Mouse (Mus musculus): ENCODE measurements around the gene Man2a2. TPM values are rescaled to one million over a fixed set of nuclear protein-coding genes. Genes with fewer than 3 reads are reported as not detected.
A peak's percentile ranks its signal among the peaks of the same experiment; 100 is the strongest.

The Man2a2 gene
- total and polyA plus RNA-seq, 3 experiments = 55.7 to 75.8 (median 58.7) TPM

DNA sequence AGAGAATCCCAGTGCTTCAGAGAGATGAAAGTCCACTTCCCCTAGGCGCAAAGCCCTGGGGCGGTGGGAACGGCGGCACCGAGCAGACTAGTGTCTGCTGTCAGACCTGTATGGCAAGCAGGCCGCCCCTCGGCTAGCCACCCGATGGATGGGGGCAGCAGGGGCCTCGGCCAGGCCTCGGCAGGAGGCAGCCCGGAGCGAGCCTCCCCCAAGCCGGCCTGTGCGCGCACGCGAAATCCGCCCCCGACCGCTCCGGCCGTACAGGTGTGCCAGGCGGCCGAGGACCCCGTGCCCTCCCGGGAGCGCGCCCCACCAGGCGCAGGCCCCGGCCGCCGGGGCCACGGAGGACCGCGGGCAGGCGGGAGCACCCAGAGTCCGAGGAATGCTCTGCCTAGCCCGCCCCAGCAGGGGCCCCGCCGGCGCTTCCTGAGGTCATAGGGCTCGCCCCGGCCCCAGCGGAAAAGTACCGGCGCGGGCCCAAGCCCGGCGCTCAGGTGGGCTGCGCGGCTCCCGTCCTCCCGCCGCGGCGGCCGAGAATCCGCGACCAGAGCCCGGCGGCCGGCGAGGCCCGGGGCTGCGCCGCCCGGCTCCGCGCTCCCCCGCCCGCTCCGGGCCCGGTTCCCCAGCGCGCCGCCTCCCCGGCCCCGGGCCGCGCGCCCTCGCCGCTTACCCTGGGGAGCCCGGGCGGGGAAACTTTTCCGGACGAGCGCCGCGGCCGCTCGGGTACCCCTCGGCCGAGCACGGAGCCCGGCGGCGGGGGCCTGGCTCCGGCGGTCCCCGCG, 30.9 kb upstream of the Man2a2 start:
- peak; percentile 11; the same call in 1 of the 2 replicates for TF ChIP-seq CTCF (IDR thresholded peaks at IDR 0.05)
- TF ChIP-seq POLR2A (IDR thresholded peaks at IDR 0.05; ENCODE audit: insufficient read depth, low read depth, low read length) = no peak
- H3K36me3 ChIP-seq (ENCODE audit: control insufficient read depth, insufficient read depth, low read length) = no peaks in the 10 kb centered on the region; the same call in 1 of the 2 replicates
- H3K27ac ChIP-seq = peak overlapping the region; percentile 96
- DNase-seq = peak; percentile 76 to 77
- peaks cover 6% of the 10 kb centered on the region for H3K79me2 ChIP-seq (replicated peaks; ENCODE audit: control insufficient read depth, insufficient read depth, low read length)
- 2% methylated on average over 90 of the region's 102 CpGs for WGBS
- peak overlapping the region; percentile 96 for H3K4me3 ChIP-seq
- no peaks in the 10 kb centered on the region for H3K27me3 ChIP-seq (ENCODE audit: control insufficient read depth, insufficient read depth, low read length)
- H3K4me1 ChIP-seq (ENCODE audit: control insufficient read depth, insufficient read depth, low read length) = peaks cover 23% of the 10 kb centered on the region
- H3K9ac ChIP-seq (ENCODE audit: low read depth, low read length) = peak overlapping the region; percentile 90
- intact Hi-C loops (cut with DNase I) = loop anchor here (2.0 kb wide), 1 partner anchor 43 kb away; no protein-coding TSS in a partner anchor

- Histone ChIP-seq H3K4me1 (ENCODE audit: control insufficient read depth, insufficient read depth, low read length) (peaks cover 23% of the 10 kb centered on the region), H3K79me2 (replicated peaks; ENCODE audit: control insufficient read depth, insufficient read depth, low read length) (peaks cover 6% of the 10 kb centered on the region), H3K27me3 (ENCODE audit: control insufficient read depth, insufficient read depth, low read length) (no peaks in the 10 kb centered on the region), H3K4me3 (peak overlapping the region; percentile 96), H3K36me3 (ENCODE audit: control insufficient read depth, insufficient read depth, low read length) (no peaks in the 10 kb centered on the region; the same call in 1 of the 2 replicates), H3K9ac (ENCODE audit: low read depth, low read length) (peak overlapping the region; percentile 90), H3K27ac (peak overlapping the region; percentile 96)
- TF ChIP-seq EP300 (IDR thresholded peaks at IDR 0.05; ENCODE audit: insufficient read depth, low read depth, low read length) (no peak), POLR2A (IDR thresholded peaks at IDR 0.05; ENCODE audit: insufficient read depth, low read depth, low read length) (no peak), CTCF (IDR thresholded peaks at IDR 0.05) (no peak)
- no peak for DNase-seq
- intact Hi-C loops (cut with DNase I) = loop anchor here (2.0 kb wide), 1 partner anchor 44 kb away; no protein-coding TSS in a partner anchor
- WGBS = 11% methylated on average over 5 of the region's 5 CpGs
Observed at GRCm38 (mm10) chr7:80401041-80401859, 30.1 kb upstream of the Man2a2 start.

DNA sequence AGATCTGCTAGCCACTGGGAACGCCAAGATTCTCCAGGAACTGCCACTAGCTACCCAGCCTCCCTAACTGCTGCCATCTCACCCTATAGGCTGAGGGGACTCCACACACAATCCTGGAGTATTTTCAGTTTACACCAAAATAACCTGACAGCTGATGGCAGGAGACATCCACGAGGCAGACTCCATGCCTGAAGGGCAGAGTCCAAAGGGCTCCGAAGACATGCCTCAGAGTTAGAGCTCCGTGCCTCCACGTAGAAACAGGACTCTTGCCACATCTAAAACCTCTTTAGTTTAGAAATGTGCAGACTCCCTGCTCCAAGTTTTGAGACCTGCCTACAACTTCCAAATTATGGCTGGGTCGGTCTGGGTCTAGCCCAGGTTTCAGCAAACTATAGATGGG, 29.4 kb upstream of the Man2a2 start:
- Histone ChIP-seq H3K36me3 (ENCODE audit: control insufficient read depth, insufficient read depth, low read length) (no peaks in the 10 kb centered on the region; the same call in 1 of the 2 replicates), H3K79me2 (replicated peaks; ENCODE audit: control insufficient read depth, insufficient read depth, low read length) (peaks cover 6% of the 10 kb centered on the region), H3K9ac (ENCODE audit: low read depth, low read length) (peak overlapping the region; percentile 18; the same call in 1 of the 2 replicates), H3K4me1 (ENCODE audit: control insufficient read depth, insufficient read depth, low read length) (peaks cover 23% of the 10 kb centered on the region), H3K4me3 (peak overlapping the region; percentile 24; the same call in 1 of the 2 replicates), H3K27me3 (ENCODE audit: control insufficient read depth, insufficient read depth, low read length) (no peaks in the 10 kb centered on the region), H3K27ac (peak overlapping the region; percentile 24)
- WGBS = 36% methylated on average over 6 of the region's 6 CpGs
- no peak for DNase-seq
- TF ChIP-seq POLR2A (IDR thresholded peaks at IDR 0.05; ENCODE audit: insufficient read depth, low read depth, low read length) (no peak), CTCF (IDR thresholded peaks at IDR 0.05) (no peak), EP300 (IDR thresholded peaks at IDR 0.05; ENCODE audit: insufficient read depth, low read depth, low read length) (no peak)
- intact Hi-C loops (cut with DNase I) = loop anchor here (2.0 kb wide), 1 partner anchor 44 kb away; no protein-coding TSS in a partner anchor

DNA sequence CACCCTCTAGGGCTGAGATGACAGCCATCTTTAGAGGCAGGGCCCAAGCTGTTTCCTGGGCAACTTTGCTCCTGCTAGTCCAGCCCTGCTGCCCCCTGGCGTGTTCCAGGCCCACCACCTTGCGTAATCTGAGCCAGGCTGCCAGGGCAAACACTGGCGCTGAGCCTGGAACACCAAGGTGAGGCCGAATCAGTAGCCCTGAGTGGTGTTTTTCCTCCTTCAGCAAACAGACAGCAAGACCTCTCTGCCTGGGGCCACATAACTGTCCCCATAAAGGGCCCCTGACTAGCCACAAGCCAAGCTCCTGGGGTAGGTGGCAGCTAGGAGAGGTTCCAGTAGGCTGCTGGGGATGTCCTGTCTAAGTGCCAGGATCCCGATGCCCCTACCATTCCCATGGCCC, 28.9 kb upstream of the Man2a2 start:
- Histone ChIP-seq H3K4me3 (0 out of 2 replicates have a peak overlapping the region, but pooled peaks have one; percentile 24), H3K9ac (ENCODE audit: low read depth, low read length) (no peak overlapping the region), H3K4me1 (ENCODE audit: control insufficient read depth, insufficient read depth, low read length) (peaks cover 23% of the 10 kb centered on the region), H3K27me3 (ENCODE audit: control insufficient read depth, insufficient read depth, low read length) (no peaks in the 10 kb centered on the region), H3K36me3 (ENCODE audit: control insufficient read depth, insufficient read depth, low read length) (no peaks in the 10 kb centered on the region; the same call in 1 of the 2 replicates), H3K27ac (peak overlapping the region; percentile 24), H3K79me2 (replicated peaks; ENCODE audit: control insufficient read depth, insufficient read depth, low read length) (peaks cover 6% of the 10 kb centered on the region)
- peak; percentile 71 to 79 for DNase-seq
- 40% methylated on average over 5 of the region's 5 CpGs for WGBS
- intact Hi-C loops (cut with DNase I) = loop anchor here (2.0 kb wide), 1 partner anchor 45 kb away; no protein-coding TSS in a partner anchor
- TF ChIP-seq EP300 (IDR thresholded peaks at IDR 0.05; ENCODE audit: insufficient read depth, low read depth, low read length) (0 out of 2 replicates have a peak, but pooled peaks have one; percentile 52), POLR2A (IDR thresholded peaks at IDR 0.05; ENCODE audit: insufficient read depth, low read depth, low read length) (no peak), CTCF (IDR thresholded peaks at IDR 0.05) (peak; percentile 29)

- peaks cover 6% of the 10 kb centered on the region for H3K79me2 ChIP-seq (replicated peaks; ENCODE audit: control insufficient read depth, insufficient read depth, low read length)
- no peak overlapping the region for H3K27ac ChIP-seq
- H3K9ac ChIP-seq (ENCODE audit: low read depth, low read length) = no peak overlapping the region
- no peaks in the 10 kb centered on the region for H3K27me3 ChIP-seq (ENCODE audit: control insufficient read depth, insufficient read depth, low read length)
- TF ChIP-seq CTCF (IDR thresholded peaks at IDR 0.05) (peak; percentile 44), POLR2A (IDR thresholded peaks at IDR 0.05; ENCODE audit: insufficient read depth, low read depth, low read length) (no peak)
- H3K4me3 ChIP-seq = no peak overlapping the region
- DNase-seq = no peak
- H3K36me3 ChIP-seq (ENCODE audit: control insufficient read depth, insufficient read depth, low read length) = no peaks in the 10 kb centered on the region; the same call in 1 of the 2 replicates
- intact Hi-C loops (cut with DNase I) = loop anchor here (5.0 kb wide), 1 partner anchor 133 kb away; no protein-coding TSS in a partner anchor
- 53% methylated on average over 9 of the region's 9 CpGs for WGBS
- H3K4me1 ChIP-seq (ENCODE audit: control insufficient read depth, insufficient read depth, low read length) = peaks cover 19% of the 10 kb centered on the region
Observed at GRCm38 (mm10) chr7:80398654-80399444, 27.7 kb upstream of the Man2a2 start.
